Mouse (Mus musculus) C2C12 (cell line): ENCODE measurements around the gene Ireb2. TPM values are rescaled to one million over a fixed set of nuclear protein-coding genes. Genes with fewer than 3 reads are reported as not detected.
"Not testable (repeated sequence)": the region's sequence is repeated elsewhere in the genome, so short reads cannot be mapped to it uniquely, and the experiment has no call there.

Experiments used
- H3K27me3 ChIP-seq: one replicate; pipeline ENCODE4 v1.6.1; 2011; ENCODE audit not compliant: control insufficient read depth, insufficient read depth, insufficient read length
- H3K36me3 ChIP-seq: one replicate; pipeline ENCODE4 v1.6.1; 2011; ENCODE audit not compliant: control insufficient read depth, insufficient read depth
- H3K4me3 ChIP-seq: one replicate; pipeline ENCODE4 v1.5.1; 2011; ENCODE audit warnings: mild to moderate bottlenecking, control low read depth; ENCODE audit not compliant: poor library complexity, insufficient read depth, severe bottlenecking
- H3K79me2 ChIP-seq: one replicate; pipeline ENCODE4 v1.6.1; 2011; ENCODE audit not compliant: control insufficient read depth, insufficient read depth
- H3K79me3 ChIP-seq: one replicate; pipeline ENCODE4 v1.6.1; 2011; ENCODE audit warnings: low read depth, control low read depth
- H3ac ChIP-seq: one replicate; pipeline ENCODE3; 2011; ENCODE audit warnings: low read depth; ENCODE audit not compliant: control insufficient read depth, insufficient read length
- CEBPB ChIP-seq: IDR thresholded peaks from one replicate; pipeline ENCODE4 v1.6.1; 2011; ENCODE audit warnings: low read depth, mild to moderate bottlenecking, control low read depth, moderate library complexity
- CTCF ChIP-seq: IDR thresholded peaks from one replicate; pipeline ENCODE4 v1.5.1; 2011; ENCODE audit not compliant: control insufficient read depth, insufficient read depth, insufficient read length
- FOSL1 ChIP-seq: IDR thresholded peaks from one replicate; pipeline ENCODE4 v1.8.0; 2011; ENCODE audit warnings: mild to moderate bottlenecking, low read length; ENCODE audit not compliant: poor library complexity, insufficient read depth, severe bottlenecking
- MAX ChIP-seq: IDR thresholded peaks from one replicate; pipeline ENCODE4 v1.6.1; 2011; ENCODE audit warnings: mild to moderate bottlenecking, control low read depth
- MYOD1 ChIP-seq: IDR thresholded peaks from one replicate; pipeline ENCODE4 v1.6.1; 2011; ENCODE audit warnings: low read depth; ENCODE audit not compliant: control insufficient read depth, insufficient read length
- MYOG ChIP-seq: IDR thresholded peaks from one replicate; pipeline ENCODE4 v1.6.1; 2011; ENCODE audit not compliant: control insufficient read depth, insufficient read length; ENCODE audit errors: extremely low read depth
- USF1 ChIP-seq: IDR thresholded peaks from one replicate; pipeline ENCODE4 v1.6.1; 2011; ENCODE audit warnings: low read depth, mild to moderate bottlenecking, control low read depth, moderate library complexity
- polyA plus RNA-seq: library from polyadenylated mRNA; unstranded; fragments of >200 nt; fragmentation: generic; extraction: Trizol; gene quantifications from one replicate; pipeline ENCODE4 v1.2.1, GENCODE M21; 2012; ENCODE audit warnings: missing spikeins

The Ireb2 gene
- polyA plus RNA-seq, 1 experiment = 7.8 TPM

DNA sequence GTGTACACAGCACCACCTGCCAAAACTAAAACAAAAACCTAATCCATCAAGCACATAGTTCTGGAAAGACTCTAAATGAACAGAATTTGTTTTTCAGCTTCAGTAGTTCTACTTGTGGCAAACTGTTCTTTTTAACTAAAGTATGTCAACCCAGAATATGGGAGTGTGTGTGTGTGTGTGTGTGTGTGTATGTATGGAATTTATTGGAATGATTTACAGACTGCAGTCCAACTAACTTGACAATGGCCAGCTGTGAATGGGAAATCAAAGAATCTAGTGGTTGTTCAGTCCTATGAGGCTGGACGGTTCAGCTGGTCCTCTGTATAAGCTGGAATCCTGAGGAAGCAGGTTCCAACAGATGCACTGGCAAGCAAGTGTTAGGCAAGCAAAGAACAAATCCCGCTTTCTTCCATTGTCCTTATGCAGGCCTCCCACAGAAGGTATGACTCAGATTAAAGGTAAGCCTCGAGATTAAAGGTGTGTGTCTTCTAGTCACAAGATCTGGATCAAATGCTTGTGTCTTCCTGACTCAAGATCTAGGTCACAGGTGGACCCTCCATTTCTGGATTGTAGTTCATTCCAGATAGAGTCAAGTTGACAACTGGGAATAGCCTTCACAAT lies 18.9 kb upstream of the Ireb2 start:
- no peaks in the 10 kb centered on the region for H3K79me3 ChIP-seq
- no peak overlapping the region for H3ac ChIP-seq
- H3K27me3 ChIP-seq = peaks cover 6% of the 10 kb centered on the region
- no peaks in the 10 kb centered on the region for H3K36me3 ChIP-seq
- no peak for TF ChIP-seq FOSL1
- TF ChIP-seq MYOD1 = no peak
- no peak for TF ChIP-seq MAX
- TF ChIP-seq CEBPB = no peak
- no peak for TF ChIP-seq CTCF
- no peak for TF ChIP-seq USF1
- TF ChIP-seq MYOG = no peak
- H3K79me2 ChIP-seq = no peaks in the 10 kb centered on the region
- H3K4me3 ChIP-seq = no peak overlapping the region

DNA sequence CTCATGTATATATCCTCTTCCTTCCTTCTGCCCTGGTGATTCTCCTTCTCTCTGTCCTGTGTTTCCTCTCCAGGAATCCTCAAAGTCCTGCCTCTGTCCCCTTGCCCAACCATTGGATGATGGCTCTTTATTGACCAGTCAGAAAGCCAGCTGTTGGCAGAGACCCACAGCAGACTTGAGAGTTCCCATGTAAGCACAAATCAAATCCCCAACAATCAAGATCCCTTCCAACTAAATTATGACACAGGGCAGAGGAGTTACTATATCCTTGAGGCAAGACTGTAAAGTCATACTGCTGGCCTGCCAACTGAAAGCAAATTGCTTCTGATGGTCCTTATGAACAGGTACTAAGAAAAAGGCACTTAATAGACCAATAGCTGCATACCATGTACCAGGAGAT lies 15.4 kb upstream of the Ireb2 start:
- Histone ChIP-seq H3K4me3 (no peak overlapping the region), H3K79me3 (no peaks in the 10 kb centered on the region), H3ac (no peak overlapping the region), H3K79me2 (no peaks in the 10 kb centered on the region), H3K36me3 (no peaks in the 10 kb centered on the region), H3K27me3 (peaks cover 13% of the 10 kb centered on the region)
- TF ChIP-seq CTCF (no peak), MAX (no peak), CEBPB (no peak), USF1 (no peak), FOSL1 (no peak), MYOG (no peak), MYOD1 (no peak)

DNA sequence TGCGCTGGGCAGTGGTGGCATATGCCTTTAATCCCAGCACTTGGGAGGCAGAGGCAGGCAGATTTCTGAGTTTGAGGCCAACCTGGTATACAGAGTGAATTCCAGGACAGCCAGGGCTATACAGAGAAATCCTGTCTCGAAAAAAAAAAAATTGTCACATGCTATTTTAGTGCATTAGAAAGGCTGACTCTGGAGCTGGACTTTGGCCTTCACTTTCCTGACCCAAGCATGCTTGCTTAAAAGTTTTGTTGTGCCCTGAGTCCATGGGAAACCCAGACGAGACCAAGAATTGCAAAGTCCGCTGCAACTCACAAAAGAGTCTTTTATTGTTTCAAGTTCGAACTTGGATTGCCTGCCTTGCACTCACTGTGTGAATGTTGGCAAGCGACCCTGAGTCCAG lies 10.6 kb upstream of the Ireb2 start:
- H3K79me2 ChIP-seq, H3K79me3 ChIP-seq, H3ac ChIP-seq, H3K36me3 ChIP-seq, H3K4me3 ChIP-seq: not testable (repeated sequence)
- peaks cover 17% of the 10 kb centered on the region for H3K27me3 ChIP-seq

DNA sequence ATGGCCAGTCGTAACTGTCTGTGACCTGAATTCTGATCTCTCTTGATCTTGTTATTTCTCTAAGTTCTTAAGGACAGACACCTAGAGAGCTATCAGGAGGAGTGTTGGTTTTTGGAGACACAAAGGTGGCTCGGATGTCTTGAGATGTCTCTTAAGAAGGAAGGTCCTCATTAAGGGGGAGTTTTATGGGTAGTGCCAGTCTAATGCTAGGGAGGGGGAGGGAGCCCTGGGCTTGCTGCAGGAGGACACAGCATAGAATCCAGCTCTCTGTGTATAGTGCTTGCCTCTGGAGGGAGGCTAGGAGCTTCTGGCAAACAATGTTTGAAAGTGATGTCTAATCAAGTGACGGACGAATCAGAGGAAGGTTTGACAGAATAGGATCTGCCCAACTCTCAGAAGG lies 10.0 kb upstream of the Ireb2 start:
- H3K36me3 ChIP-seq = no peaks in the 10 kb centered on the region
- H3K4me3 ChIP-seq = no peak overlapping the region
- H3ac ChIP-seq = no peak overlapping the region
- no peaks in the 10 kb centered on the region for H3K79me3 ChIP-seq
- TF ChIP-seq MAX = no peak
- TF ChIP-seq MYOD1 = no peak
- no peak for TF ChIP-seq CEBPB
- TF ChIP-seq CTCF = no peak
- TF ChIP-seq MYOG = no peak
- no peak for TF ChIP-seq USF1
- H3K27me3 ChIP-seq = peaks cover 14% of the 10 kb centered on the region
- H3K79me2 ChIP-seq = no peaks in the 10 kb centered on the region

DNA sequence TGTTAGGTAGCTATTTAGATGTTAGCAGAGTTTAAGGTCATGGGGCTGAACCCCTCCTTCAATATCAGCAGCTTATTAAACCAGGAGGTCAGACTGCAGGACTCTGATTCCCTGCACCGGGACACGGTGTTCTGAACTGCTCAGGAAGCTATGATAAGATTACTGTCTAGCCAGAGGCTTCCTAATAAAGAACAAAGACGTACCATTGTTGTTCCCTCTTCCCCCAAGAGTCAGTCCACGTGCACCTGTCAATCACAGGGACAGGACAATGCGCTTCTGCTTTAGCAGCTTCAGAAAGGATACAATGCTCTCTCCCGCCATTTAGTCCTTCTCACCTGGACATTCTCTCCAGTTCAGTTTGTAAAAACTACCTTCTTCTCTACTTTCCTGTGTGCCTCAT lies 8.0 kb upstream of the Ireb2 start:
- Histone ChIP-seq H3K36me3 (no peaks in the 10 kb centered on the region), H3K79me3 (no peaks in the 10 kb centered on the region), H3K4me3 (no peak overlapping the region), H3K27me3 (peaks cover 14% of the 10 kb centered on the region), H3ac (no peak overlapping the region), H3K79me2 (no peaks in the 10 kb centered on the region)
- no peak for TF ChIP-seq CEBPB
- no peak for TF ChIP-seq CTCF
- no peak for TF ChIP-seq FOSL1
- TF ChIP-seq MAX = no peak
- TF ChIP-seq USF1 = no peak
- TF ChIP-seq MYOD1 = no peak
- no peak for TF ChIP-seq MYOG

DNA sequence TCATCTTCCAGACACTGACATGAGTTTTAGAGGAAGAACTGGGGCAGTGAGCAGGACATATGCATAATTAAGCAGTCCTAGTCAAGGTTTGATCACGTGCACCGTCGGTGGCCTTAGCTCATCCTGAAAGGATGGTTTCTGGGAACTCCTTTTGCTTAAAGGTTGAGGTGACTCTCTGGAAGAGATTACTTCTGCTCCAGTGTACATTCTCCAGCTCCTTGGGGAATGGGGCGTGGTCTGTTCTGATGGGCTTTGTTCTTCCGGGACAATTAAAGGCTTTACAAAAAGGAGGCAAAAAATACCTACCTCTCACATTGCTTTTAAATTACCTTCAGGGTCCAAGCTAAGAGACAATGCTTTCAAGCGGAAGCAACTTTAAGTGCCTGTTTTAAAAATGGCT lies 7.5 kb upstream of the Ireb2 start:
- Histone ChIP-seq H3K4me3 (no peak overlapping the region), H3ac (no peak overlapping the region), H3K36me3 (no peaks in the 10 kb centered on the region), H3K79me2 (no peaks in the 10 kb centered on the region), H3K27me3 (peaks cover 14% of the 10 kb centered on the region), H3K79me3 (no peaks in the 10 kb centered on the region)
- TF ChIP-seq USF1 (no peak), MAX (no peak), MYOD1 (no peak), CTCF (no peak), MYOG (no peak), FOSL1 (no peak), CEBPB (no peak)
